Mouse (Mus musculus): ENCODE measurements around the gene Slc4a5. TPM values are rescaled to one million over a fixed set of nuclear protein-coding genes. Genes with fewer than 3 reads are reported as not detected.
A peak's percentile ranks its signal among the peaks of the same experiment; 100 is the strongest.

Gene Slc4a5
- total RNA-seq, 1 experiment: 104 TPM

DNA sequence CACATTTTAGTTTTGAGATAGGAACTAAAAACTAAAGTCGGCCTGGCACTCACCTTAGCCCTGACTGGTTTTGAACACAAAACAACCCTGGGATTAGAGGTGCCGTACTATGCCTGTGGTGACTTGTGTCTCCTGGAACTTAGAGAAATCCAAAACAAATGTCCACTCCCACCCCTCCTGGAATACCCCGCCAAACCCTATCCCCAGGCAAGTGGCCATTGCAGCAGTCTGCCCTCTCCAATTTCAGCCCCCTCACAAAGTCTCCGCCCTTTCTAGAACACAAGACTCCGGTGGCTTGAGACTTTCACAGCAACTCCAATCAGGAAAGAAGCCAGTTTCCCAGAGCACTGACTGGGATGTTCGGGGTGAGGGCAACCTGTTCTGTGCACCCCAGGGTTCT, 129.2 kb downstream of the Slc4a5 start, which contains the start of gene Bola3:
Gene Bola3 (plus strand): TSS at position 275 of the 400 bp plus-strand sequence.
- H3K9me3 ChIP-seq (ENCODE audit: control insufficient read depth, insufficient read depth, low read depth, low read length): no peaks in the 10 kb centered on the region
- H3K36me3 ChIP-seq (ENCODE audit: control insufficient read depth, insufficient read depth, low read length, poor library complexity, severe bottlenecking): peaks cover 6% of the 10 kb centered on the region
- TF ChIP-seq MAFK (IDR thresholded peaks at IDR 0.05; ENCODE audit: insufficient read depth, low read depth, low read length): no peak
- TF ChIP-seq ZC3H11A (IDR thresholded peaks at IDR 0.05; ENCODE audit: borderline replicate concordance, low read depth, low read length): no peak
- TF ChIP-seq ZNF384 (IDR thresholded peaks at IDR 0.05; ENCODE audit: low read depth, low read length): no peak
- no peak for TF ChIP-seq HCFC1 (IDR thresholded peaks at IDR 0.05; ENCODE audit: borderline replicate concordance, insufficient read depth, low read length)
- no peak for TF ChIP-seq CHD2 (IDR thresholded peaks at IDR 0.05; ENCODE audit: low read depth, low read length)
- in situ Hi-C loops (cut with MboI; ENCODE audit: low sequenced_read_pairs in 2 of 2, unreplicated experiment in 2 of 2): no loop called here
- H3K4me3 ChIP-seq (ENCODE audit: insufficient read depth in 1 of 2, low read depth in 1 of 2, low read length in 2 of 2, poor library complexity in 1 of 2, severe bottlenecking in 1 of 2): peak within 1 kb of the TSS; percentile 84 to 89
- DNase-seq (ENCODE audit: low read depth, low spot score): no peak
- no peak within 1 kb of the TSS for H3K27ac ChIP-seq (ENCODE audit: insufficient read depth, low read depth, low read length, poor library complexity, severe bottlenecking)
- peak within 1 kb of the TSS; percentile 87 for H3K9ac ChIP-seq (ENCODE audit: insufficient read depth, low read depth, low read length, poor library complexity, severe bottlenecking)
- peaks cover 0 to 4% of the 10 kb centered on the region in 2 experiments; a peak in 1 of 4 replicates for H3K4me1 ChIP-seq (ENCODE audit: control insufficient read depth in 2 of 2, insufficient read depth in 2 of 2, low read length in 2 of 2, poor library complexity in 1 of 2)

DNA sequence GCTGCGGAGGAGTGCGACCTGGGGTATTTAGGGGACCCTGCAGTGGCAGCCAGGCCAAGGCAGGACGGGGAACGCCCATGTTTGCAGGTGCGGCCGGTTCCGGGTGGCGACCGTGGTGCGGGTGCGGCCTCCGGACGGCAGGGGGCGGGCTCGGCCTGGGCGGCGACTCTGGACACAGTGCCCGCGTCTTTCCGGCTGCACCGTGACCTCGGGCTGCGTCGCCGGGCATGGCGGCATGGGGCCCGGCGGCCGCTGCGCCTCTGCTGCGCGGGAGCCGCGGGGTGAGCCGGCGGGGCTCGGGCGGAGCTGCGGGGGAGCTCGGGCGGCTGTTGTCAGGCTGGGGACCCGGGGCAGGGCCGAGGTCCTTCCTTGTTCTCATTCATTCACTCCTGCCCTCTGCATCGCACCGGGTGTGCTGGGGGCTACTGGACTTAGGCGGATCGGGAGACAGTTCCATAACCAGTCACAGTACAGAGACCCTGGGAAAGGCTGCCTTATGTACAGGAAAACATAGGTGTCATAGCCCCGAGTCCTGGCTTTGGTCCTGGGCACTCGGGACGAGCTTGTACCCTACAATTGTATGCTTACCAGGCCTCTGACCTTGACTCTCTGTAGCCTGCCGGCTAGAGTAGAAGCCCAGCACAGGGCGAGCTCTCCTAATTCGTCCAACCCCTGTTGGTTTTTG, 129.8 kb downstream of the Slc4a5 start:
- in situ Hi-C loops (cut with MboI; ENCODE audit: low sequenced_read_pairs in 2 of 2, unreplicated experiment in 2 of 2): no loop called here

DNA sequence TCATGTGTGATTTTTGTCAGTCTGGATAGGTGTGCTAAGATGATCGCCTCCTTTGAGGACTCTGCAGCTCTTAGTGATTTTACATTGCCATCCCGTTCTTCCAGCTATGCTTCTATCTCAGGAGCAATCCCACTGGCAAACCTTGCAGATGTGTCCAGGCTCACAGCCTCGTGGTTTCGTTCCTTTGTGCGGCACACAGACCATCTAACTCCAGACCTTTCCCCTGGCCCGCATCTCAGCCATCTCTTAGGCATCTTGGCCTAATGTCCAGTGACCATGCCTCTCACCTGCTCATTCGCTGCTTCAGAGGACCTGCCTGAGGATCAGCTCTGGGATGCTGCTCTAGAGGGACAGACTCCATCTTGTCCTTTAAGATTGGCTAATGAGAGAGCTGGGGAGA, 130.5 kb downstream of the Slc4a5 start:
- Histone ChIP-seq H3K36me3 (ENCODE audit: control insufficient read depth, insufficient read depth, low read length, poor library complexity, severe bottlenecking) (peaks cover 6% of the 10 kb centered on the region), H3K9ac (ENCODE audit: insufficient read depth, low read depth, low read length, poor library complexity, severe bottlenecking) (peak overlapping the region; percentile 87; the same call in 1 of the 2 replicates), H3K9me3 (ENCODE audit: control insufficient read depth, insufficient read depth, low read depth, low read length) (no peaks in the 10 kb centered on the region), H3K4me1 (ENCODE audit: control insufficient read depth in 2 of 2, insufficient read depth in 2 of 2, low read length in 2 of 2, poor library complexity in 1 of 2) (peaks cover 0 to 4% of the 10 kb centered on the region in 2 experiments; a peak in 1 of 4 replicates), H3K4me3 (ENCODE audit: insufficient read depth in 1 of 2, low read depth in 1 of 2, low read length in 2 of 2, poor library complexity in 1 of 2, severe bottlenecking in 1 of 2) (peak overlapping the region; percentile 84 to 89), H3K27ac (ENCODE audit: insufficient read depth, low read depth, low read length, poor library complexity, severe bottlenecking) (no peak overlapping the region)
- DNase-seq (ENCODE audit: low read depth, low spot score): no peak
- in situ Hi-C loops (cut with MboI; ENCODE audit: low sequenced_read_pairs in 2 of 2, unreplicated experiment in 2 of 2): loop anchor here in 1 of 2 experiments (10.0 kb wide), 1 partner anchor 145 kb away; no protein-coding TSS in a partner anchor
- TF ChIP-seq MAFK (IDR thresholded peaks at IDR 0.05; ENCODE audit: insufficient read depth, low read depth, low read length) (no peak), ZC3H11A (IDR thresholded peaks at IDR 0.05; ENCODE audit: borderline replicate concordance, low read depth, low read length) (no peak), ZNF384 (IDR thresholded peaks at IDR 0.05; ENCODE audit: low read depth, low read length) (no peak), HCFC1 (IDR thresholded peaks at IDR 0.05; ENCODE audit: borderline replicate concordance, insufficient read depth, low read length) (no peak), CHD2 (IDR thresholded peaks at IDR 0.05; ENCODE audit: low read depth, low read length) (no peak)

More for the DNA sequence above, 129.8 kb downstream of the Slc4a5 start:
- Histone ChIP-seq H3K4me1 (ENCODE audit: control insufficient read depth in 2 of 2, insufficient read depth in 2 of 2, low read length in 2 of 2, poor library complexity in 1 of 2) (peaks cover 0 to 4% of the 10 kb centered on the region in 2 experiments; a peak in 1 of 4 replicates), H3K27ac (ENCODE audit: insufficient read depth, low read depth, low read length, poor library complexity, severe bottlenecking) (no peak overlapping the region), H3K36me3 (ENCODE audit: control insufficient read depth, insufficient read depth, low read length, poor library complexity, severe bottlenecking) (peaks cover 6% of the 10 kb centered on the region), H3K4me3 (ENCODE audit: insufficient read depth in 1 of 2, low read depth in 1 of 2, low read length in 2 of 2, poor library complexity in 1 of 2, severe bottlenecking in 1 of 2) (peak overlapping the region; percentile 84 to 89), H3K9me3 (ENCODE audit: control insufficient read depth, insufficient read depth, low read depth, low read length) (no peaks in the 10 kb centered on the region), H3K9ac (ENCODE audit: insufficient read depth, low read depth, low read length, poor library complexity, severe bottlenecking) (peak overlapping the region; percentile 87)
- peak; percentile 67 for DNase-seq (ENCODE audit: low read depth, low spot score)
- TF ChIP-seq ZNF384 (IDR thresholded peaks at IDR 0.05; ENCODE audit: low read depth, low read length) (no peak), CHD2 (IDR thresholded peaks at IDR 0.05; ENCODE audit: low read depth, low read length) (no peak), HCFC1 (IDR thresholded peaks at IDR 0.05; ENCODE audit: borderline replicate concordance, insufficient read depth, low read length) (peak; percentile 53; the same call in 1 of the 2 replicates)

DNA sequence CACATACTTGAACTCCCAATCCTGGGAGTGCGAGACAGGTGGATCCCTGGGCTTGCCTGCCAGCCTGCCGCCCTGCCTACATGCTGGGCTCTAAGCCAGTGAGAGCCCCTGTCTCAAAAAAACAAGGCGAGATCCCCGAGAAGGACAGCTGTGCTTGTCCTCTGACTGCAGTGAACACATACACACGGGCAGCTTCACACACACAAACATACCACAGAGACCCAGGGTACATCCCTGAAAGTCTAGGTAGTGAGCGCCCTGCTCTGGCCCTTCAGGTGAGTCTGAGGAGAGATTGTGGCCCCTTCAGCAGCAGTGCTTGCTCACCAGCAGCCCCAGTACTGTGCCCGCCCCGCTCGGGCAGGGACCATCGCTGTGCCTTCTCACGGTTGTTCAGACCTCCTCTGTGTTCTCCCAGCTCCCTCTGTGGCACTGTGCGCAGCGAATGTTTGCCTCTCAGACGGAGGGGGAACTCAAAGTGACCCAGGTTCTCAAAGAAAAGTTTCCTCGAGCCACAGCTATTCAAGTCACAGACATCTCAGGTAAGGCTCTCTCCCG, 131.3 kb downstream of the Slc4a5 start:
- no peak overlapping the region for H3K27ac ChIP-seq (ENCODE audit: insufficient read depth, low read depth, low read length, poor library complexity, severe bottlenecking)
- H3K4me1 ChIP-seq (ENCODE audit: control insufficient read depth in 2 of 2, insufficient read depth in 2 of 2, low read length in 2 of 2, poor library complexity in 1 of 2): peaks cover 0 to 4% of the 10 kb centered on the region in 2 experiments; a peak in 1 of 4 replicates
- no peaks in the 10 kb centered on the region for H3K9me3 ChIP-seq (ENCODE audit: control insufficient read depth, insufficient read depth, low read depth, low read length)
- no peak overlapping the region for H3K4me3 ChIP-seq (ENCODE audit: insufficient read depth in 1 of 2, low read depth in 1 of 2, low read length in 2 of 2, poor library complexity in 1 of 2, severe bottlenecking in 1 of 2)
- no peak for DNase-seq (ENCODE audit: low read depth, low spot score)
- in situ Hi-C loops (cut with MboI; ENCODE audit: low sequenced_read_pairs in 2 of 2, unreplicated experiment in 2 of 2): loop anchor here in 1 of 2 experiments (10.0 kb wide), 1 partner anchor 144 kb away; no protein-coding TSS in a partner anchor
- no peak for TF ChIP-seq ZNF384 (IDR thresholded peaks at IDR 0.05; ENCODE audit: low read depth, low read length)
- TF ChIP-seq CHD2 (IDR thresholded peaks at IDR 0.05; ENCODE audit: low read depth, low read length): no peak
- TF ChIP-seq HCFC1 (IDR thresholded peaks at IDR 0.05; ENCODE audit: borderline replicate concordance, insufficient read depth, low read length): no peak
- TF ChIP-seq ZC3H11A (IDR thresholded peaks at IDR 0.05; ENCODE audit: borderline replicate concordance, low read depth, low read length): no peak
- TF ChIP-seq MAFK (IDR thresholded peaks at IDR 0.05; ENCODE audit: insufficient read depth, low read depth, low read length): no peak
- peaks cover 6% of the 10 kb centered on the region for H3K36me3 ChIP-seq (ENCODE audit: control insufficient read depth, insufficient read depth, low read length, poor library complexity, severe bottlenecking)
- no peak overlapping the region for H3K9ac ChIP-seq (ENCODE audit: insufficient read depth, low read depth, low read length, poor library complexity, severe bottlenecking)

All from ES-E14 (cell line).